Mouse (Mus musculus): ENCODE measurements around the gene Rbm48.

Rbm48 gene

DNA sequence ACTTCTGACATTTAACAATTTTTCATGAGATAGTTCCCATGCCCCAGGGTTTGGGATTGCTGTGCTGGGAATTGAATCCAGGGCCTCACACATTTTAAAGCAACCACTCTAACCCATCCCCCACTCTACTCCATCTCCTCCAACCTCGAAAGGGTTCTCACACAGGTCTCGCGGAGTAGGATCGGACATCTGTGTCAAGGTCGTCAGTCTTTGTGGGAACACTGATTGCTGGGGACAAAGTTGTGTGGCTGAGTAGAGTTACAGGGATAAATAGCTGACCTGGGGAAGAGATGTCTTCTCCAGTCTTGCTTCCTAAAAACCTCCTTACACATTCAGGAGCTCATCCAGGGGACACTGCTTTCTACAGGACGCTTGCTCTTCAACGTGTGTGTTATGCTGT, 17.3 kb downstream of the Rbm48 start:
- no peak for TF ChIP-seq GATA4 (IDR thresholded peaks at IDR 0.05; ENCODE audit: insufficient replicate concordance, low read length)

DNA sequence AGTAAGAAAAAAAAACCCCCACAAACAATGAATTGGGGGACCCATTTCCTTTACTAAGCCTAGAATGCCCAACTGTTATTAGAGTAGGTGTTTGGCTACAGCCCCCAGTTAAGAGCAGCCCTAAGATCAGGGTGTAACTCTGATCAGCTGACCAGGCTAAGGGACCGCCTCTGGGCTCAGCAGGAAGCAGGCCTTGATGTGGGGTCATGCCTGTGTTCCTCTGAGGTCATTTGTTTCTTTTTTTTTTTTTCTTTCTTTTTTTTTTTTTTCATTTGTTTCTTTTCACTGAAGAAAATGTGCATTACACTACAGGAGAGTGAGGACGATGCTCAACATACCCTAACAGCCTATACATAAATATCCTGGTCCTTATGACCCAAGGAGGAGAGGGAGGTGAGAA, 18.4 kb downstream of the Rbm48 start:
- no peak for TF ChIP-seq GATA4 (IDR thresholded peaks at IDR 0.05; ENCODE audit: insufficient replicate concordance, low read length)

DNA sequence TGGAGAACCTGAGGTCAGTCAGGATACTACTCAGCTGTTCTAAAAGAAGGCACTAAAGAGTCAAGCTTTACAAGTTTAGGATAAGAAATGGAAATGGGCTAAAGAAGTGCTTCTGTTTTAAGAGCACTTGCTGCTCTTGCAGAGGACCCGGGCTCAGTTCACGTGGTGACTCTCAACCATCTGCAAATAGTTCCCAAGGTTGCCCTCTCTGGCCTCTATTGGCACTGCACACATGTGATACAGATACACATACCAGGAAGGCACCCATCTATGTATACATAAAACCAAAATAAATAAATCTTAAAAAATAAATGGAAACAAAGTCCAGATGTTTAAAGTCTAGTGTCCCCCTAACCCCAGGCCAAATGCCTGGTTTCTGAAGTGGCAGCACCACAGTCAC, 21.6 kb downstream of the Rbm48 start:
- no peak for TF ChIP-seq GATA4 (IDR thresholded peaks at IDR 0.05; ENCODE audit: insufficient replicate concordance, low read length)

DNA sequence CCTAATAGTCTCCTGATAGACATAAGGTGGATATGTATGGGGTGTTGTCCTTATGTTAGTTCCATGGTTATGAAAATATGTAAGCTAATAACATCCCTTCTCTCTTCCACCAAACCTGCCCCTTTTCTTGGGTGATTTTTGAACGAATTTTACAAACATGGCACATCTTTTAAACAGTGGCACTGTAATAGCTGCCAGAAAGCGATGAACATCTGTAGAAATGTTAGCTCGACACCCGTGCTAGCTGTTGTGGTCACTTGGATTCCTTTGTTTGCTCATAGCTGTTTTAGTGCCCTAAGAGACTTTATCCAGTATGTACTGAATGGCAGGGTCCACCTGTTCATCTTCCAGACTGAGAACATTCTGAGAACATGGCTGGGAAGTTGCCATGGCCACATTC, 25.1 kb downstream of the Rbm48 start, which contains the start of gene 1700109H08Rik:
Gene 1700109H08Rik, plus strand, starts transcription at position 301 of the 400 bp plus-strand sequence.
- TF ChIP-seq GATA4 (IDR thresholded peaks at IDR 0.05; ENCODE audit: insufficient replicate concordance, low read length) = no peak

DNA sequence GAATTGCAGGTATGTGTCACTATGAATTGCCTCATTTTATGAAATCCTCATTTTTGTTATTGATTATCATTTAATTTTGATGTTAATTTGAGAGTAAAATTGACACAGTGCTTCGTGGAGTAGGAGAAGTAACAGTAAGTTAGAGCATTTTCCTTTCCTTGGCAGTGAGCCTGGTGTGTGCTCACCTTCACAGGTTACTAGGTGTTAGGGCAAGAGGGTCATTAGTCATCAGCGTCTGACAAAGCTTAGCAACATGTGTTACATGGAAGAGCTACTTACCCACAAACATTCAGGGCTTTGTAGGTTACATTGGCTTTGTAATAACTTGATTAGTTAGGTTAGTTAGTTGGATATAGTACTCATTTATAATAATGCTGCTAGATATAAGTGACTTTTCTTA, 42.2 kb downstream of the Rbm48 start:
- TF ChIP-seq GATA4 (IDR thresholded peaks at IDR 0.05; ENCODE audit: insufficient replicate concordance, low read length) = no peak

DNA sequence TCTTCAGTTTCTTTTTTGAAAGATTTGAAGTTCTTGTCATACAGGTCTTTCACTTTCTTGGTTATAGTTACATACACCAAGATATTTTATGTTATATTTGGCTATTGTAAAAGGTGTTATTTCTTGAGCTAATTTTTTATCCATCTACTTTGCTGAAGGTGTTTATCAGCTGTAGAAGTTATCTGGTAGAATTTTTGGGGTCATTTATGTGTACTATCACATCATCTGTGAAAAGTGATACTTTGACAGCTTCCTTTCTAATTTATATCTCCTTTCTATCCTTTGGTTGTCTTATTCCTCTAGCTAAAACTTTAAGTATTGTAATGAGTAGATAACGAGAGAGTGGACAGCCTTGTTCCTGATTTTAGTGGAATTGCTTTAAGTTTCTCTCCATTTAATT, 44.9 kb downstream of the Rbm48 start:
- TF ChIP-seq GATA4 (IDR thresholded peaks at IDR 0.05; ENCODE audit: insufficient replicate concordance, low read length) = no peak

DNA sequence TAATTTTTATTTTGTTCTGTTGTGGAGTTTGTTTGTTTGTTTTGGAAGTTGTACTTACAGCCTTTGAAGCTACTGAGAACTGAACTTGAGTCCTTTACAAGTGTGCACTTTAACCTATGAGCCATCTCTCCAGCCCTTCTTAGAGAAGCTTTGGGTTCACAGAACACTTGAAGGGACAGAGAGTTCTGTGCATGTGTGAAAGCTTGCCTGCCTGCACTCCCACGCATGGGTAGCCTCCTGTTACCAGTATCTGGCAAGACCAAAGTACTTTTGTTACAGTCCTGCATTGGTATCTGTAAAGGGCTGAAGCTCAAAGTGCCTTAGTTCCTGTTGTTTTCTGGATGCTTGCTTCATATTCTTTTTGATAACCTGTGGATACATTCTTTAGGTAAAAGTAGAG, 50.2 kb downstream of the Rbm48 start:
- TF ChIP-seq GATA4 (IDR thresholded peaks at IDR 0.05; ENCODE audit: insufficient replicate concordance, low read length) = no peak

DNA sequence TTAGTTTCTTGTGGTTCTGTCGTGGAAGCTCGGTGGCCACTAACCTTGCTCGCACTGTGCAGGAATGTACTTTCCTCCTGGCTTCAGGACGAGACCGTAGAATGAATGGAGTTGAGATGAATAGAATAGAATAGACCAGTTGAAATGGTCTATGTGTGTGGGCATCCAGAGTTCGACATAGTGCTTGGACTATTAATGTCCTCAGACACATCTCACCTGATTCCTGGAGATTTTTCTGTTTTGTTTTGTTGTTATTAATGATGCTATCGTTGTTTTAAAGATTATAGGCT, 52.0 kb downstream of the Rbm48 start:
- TF ChIP-seq GATA4 (IDR thresholded peaks at IDR 0.05; ENCODE audit: insufficient replicate concordance, low read length) = no peak

DNA sequence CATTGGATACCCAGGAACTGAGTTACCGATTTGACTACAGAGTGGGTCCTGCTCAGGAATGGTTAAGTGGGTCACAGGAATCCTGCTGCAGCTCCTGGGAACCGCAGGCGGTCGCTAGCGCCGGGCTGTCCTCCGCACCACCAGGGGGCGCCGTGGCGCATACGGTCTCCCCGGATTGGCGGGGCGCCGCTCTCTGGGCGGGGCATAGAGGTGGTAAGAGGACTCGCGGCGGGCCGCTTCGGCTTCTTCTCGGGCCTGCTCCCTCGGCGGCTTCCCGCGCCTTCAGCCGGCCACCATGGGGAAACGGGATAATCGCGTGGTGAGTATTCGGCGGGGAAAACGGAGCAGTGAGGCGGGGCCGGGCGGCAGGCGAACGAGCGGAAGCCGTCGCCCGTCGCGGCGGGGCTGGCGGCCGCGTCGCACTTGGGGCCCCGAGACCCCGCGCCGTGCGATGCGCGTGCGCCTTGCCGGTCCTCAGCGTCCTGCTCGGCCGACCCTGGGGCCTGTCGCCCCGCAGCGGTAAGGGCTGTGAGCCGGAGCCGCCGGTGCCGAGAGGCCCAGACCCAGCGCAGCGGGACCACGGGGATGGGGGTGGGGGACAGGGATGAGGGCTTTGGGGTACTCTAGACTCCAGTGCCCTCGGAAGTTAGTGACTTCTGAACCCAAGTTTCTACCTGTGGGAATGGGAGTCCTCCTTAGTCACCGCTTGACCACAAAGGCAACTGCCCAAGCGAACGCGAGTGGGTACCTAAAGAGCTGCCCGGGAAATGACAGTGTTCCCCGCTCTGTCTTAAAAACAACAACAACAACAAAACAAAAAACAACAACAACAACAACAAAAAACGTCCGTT, 52.5 kb downstream of the Rbm48 start, which contains the start of gene Fam133b:
Gene Fam133b, plus strand, starts transcription at position 205 of the 851 bp plus-strand sequence.
- TF ChIP-seq GATA4 (IDR thresholded peaks at IDR 0.05; ENCODE audit: insufficient replicate concordance, low read length) = no peak; the same call in 1 of the 2 replicates

DNA sequence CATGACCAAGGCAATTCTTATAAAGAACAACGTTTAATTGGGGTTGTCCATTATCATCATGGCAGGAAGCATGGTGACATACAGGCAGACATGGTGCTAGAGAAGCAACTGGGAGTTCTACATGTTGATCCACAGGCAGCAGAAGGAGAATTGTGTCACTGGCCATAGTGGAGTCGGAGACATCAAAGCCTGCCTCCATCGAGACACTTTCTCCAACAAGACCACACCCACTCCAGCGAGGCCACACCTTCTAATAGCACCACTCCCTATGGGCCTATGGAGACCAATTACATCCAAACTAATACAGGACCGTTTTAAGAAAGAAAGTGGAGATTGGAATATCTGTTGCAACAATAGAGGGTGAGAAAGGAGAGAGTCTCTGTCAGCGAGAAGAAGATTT, 54.5 kb downstream of the Rbm48 start:
- no peak for TF ChIP-seq GATA4 (IDR thresholded peaks at IDR 0.05; ENCODE audit: insufficient replicate concordance, low read length)

DNA sequence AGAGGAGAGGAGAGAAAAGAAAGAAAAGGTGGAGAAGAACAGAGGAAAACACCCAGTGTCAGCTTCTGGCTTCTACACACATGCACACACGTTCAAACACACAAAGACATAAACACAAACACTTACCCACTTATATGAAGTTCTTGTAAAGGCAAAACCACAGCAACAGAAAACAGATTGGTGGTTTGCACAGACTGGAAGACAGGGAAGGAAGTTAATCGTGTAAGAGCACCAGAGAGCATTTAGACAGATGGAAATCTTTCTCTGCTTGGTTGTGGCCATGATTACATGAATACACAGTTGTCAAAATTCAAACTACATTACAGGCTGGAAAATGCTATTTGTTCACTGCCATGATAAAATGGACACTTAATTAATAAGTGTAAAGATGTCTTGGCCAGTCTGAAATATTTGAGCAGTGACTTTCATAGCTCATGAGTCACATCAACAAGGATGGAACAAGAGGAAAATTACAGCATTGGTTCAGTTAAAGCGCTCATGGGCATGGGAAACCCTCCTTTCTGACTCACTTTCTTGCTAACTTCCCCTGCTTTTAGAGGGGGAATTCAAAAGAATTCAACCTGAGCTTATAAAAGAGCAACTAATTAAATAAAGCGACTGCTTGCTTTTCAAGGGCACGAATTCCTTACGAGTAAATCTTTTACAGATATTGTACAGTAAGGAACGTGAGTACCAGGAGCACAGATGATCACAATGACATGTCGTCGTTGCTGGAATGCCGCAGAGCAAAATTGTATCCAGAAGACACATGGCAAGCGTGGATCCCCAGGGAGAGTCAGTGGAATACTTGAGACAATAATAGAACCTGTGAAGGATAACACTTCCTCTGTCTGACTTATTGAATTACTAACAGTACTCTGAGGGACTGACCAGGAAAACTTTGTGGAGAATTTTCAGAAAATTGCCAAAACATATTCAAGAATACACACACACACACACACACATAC, 57.6 kb downstream of the Rbm48 start:
- TF ChIP-seq GATA4 (IDR thresholded peaks at IDR 0.05; ENCODE audit: insufficient replicate concordance, low read length) = no peak

DNA sequence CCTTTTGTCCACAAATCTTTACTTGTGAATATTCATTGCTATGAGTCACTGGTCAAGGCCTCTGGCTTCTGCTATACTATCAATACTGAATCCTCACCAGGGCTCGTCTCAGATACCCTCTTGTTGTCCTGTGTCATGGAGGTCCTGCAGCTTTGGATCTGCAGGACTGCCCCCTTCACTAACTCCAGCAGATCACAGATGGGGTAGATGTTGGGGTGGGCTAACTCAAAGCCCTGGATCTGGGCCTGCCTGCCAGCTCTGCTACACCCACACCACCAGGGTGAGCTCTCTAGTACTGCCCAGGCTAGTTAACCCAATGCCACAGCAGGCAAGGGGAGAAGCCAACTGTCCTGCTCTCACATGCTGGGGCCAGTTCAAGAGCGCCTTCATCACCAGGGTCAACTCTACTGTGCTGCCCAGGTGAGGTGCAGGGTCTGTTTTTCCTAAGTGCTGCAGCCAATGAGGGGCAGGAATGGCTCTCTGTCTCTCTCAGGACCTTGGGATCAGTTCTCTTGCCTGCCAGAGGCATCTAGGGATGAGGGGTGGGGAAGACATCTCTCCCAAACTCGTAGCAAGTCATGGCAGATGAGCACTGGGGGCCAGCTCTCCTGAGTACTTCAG, 59.7 kb downstream of the Rbm48 start:
- no peak for TF ChIP-seq GATA4 (IDR thresholded peaks at IDR 0.05; ENCODE audit: insufficient replicate concordance, low read length)
